Mouse (Mus musculus) layer of hippocampus, postnatal 10 days (tissue): ENCODE data around the gene Gcnt1. TPM values are rescaled to one million over a fixed set of nuclear protein-coding genes. Genes with fewer than 3 reads are reported as not detected.

Source experiments
- total RNA-seq, 2 experiments: library from RNA; stranded (reverse); gene quantifications; 2 replicates each; pipeline ENCODE4 v1.2.3; 2021

Gene Gcnt1
- total RNA-seq, 2 experiments from 2014 or later: 1.8 to 2.2 TPM

Other genes with a start within 250 kb of the Gcnt1 start
- 10 to 100 TPM; 50.7 to 57.1 TPM for gene Rfk, start 21.2 kb upstream of the Gcnt1 start, total RNA-seq